Mouse (Mus musculus): ENCODE results near the gene Ano10. TPM values are rescaled to one million over a fixed set of nuclear protein-coding genes. Genes with fewer than 3 reads are reported as not detected.
A peak's percentile ranks its signal among the peaks of the same experiment; 100 is the strongest.

The Ano10 gene
- polyA plus RNA-seq, 1 experiment from 2014 or later, result 23.5 TPM

GRCm38 (mm10) chr9:122270913-122271312 lies 23.3 kb downstream of the Ano10 start:
- no peak for ATAC-seq (replicated peaks; ENCODE audit: insufficient number of reproducible peaks, insufficient read depth, low FRiP score, low read depth)
- H3K27ac ChIP-seq, result no peak overlapping the region
- H3K36me3 ChIP-seq, result peaks cover 2% of the 10 kb centered on the region; the same call in 1 of the 2 replicates
- H3K4me3 ChIP-seq, result no peak overlapping the region
- H3K9ac ChIP-seq, result no peak overlapping the region
- H3K9me3 ChIP-seq (replicated peaks), result no peaks in the 10 kb centered on the region
- H3K4me1 ChIP-seq (replicated peaks), result peaks cover 2% of the 10 kb centered on the region; the same call in 1 of the 2 replicates
- no peaks in the 10 kb centered on the region for H3K27me3 ChIP-seq
- 81% methylated on average over 10 of the region's 10 CpGs for WGBS
- H3K4me2 ChIP-seq, result no peak overlapping the region

- Histone ChIP-seq H3K4me3 (no peak overlapping the region), H3K4me2 (no peak overlapping the region), H3K27ac (no peak overlapping the region), H3K9ac (no peak overlapping the region), H3K27me3 (no peaks in the 10 kb centered on the region), H3K36me3 (no peaks in the 10 kb centered on the region), H3K9me3 (replicated peaks) (no peaks in the 10 kb centered on the region), H3K4me1 (replicated peaks) (peaks cover 10% of the 10 kb centered on the region; the same call in 1 of the 2 replicates)
- 74% methylated on average over 3 of the region's 3 CpGs for WGBS
- ATAC-seq (replicated peaks; ENCODE audit: insufficient number of reproducible peaks, insufficient read depth, low FRiP score, low read depth), result no peak
These were observed 24.8 kb downstream of the Ano10 start for GRCm38 (mm10) chr9:122269256-122270041.

GRCm38 (mm10) chr9:122265526-122266210 lies 28.6 kb downstream of the Ano10 start:
- Histone ChIP-seq H3K4me1 (replicated peaks) (peaks cover 10% of the 10 kb centered on the region; the same call in 1 of the 2 replicates), H3K36me3 (0 out of 2 replicates have a peak, but pooled peaks cover 7% of the 10 kb centered on the region), H3K27me3 (no peaks in the 10 kb centered on the region), H3K9me3 (replicated peaks) (no peaks in the 10 kb centered on the region), H3K9ac (no peak overlapping the region), H3K4me3 (no peak overlapping the region), H3K4me2 (no peak overlapping the region), H3K27ac (no peak overlapping the region)
- ATAC-seq (replicated peaks; ENCODE audit: insufficient number of reproducible peaks, insufficient read depth, low FRiP score, low read depth), result no peak
- 58% methylated on average over 10 of the region's 10 CpGs for WGBS

- no peaks in the 10 kb centered on the region for H3K27me3 ChIP-seq
- no peaks in the 10 kb centered on the region for H3K9me3 ChIP-seq (replicated peaks)
- no peak overlapping the region for H3K4me2 ChIP-seq
- no peak for ATAC-seq (replicated peaks; ENCODE audit: insufficient number of reproducible peaks, insufficient read depth, low FRiP score, low read depth)
- no peak overlapping the region for H3K4me3 ChIP-seq
- H3K4me1 ChIP-seq (replicated peaks), result peaks cover 10% of the 10 kb centered on the region; the same call in 1 of the 2 replicates
- no peak overlapping the region for H3K27ac ChIP-seq
- H3K9ac ChIP-seq, result no peak overlapping the region
- H3K36me3 ChIP-seq, result peaks cover 7% of the 10 kb centered on the region; the same call in 1 of the 2 replicates
These were observed 31.1 kb downstream of the Ano10 start for GRCm38 (mm10) chr9:122263140-122263539.

- WGBS, result 88% methylated on average over 3 of the region's 3 CpGs
- Histone ChIP-seq H3K27ac (no peak overlapping the region), H3K4me2 (no peak overlapping the region), H3K9me3 (replicated peaks) (0 out of 2 replicates have a peak, but pooled peaks cover 3% of the 10 kb centered on the region), H3K4me1 (replicated peaks) (no peaks in the 10 kb centered on the region), H3K4me3 (no peak overlapping the region), H3K27me3 (no peaks in the 10 kb centered on the region), H3K36me3 (peaks cover 24% of the 10 kb centered on the region), H3K9ac (no peak overlapping the region)
- no peak for ATAC-seq (replicated peaks; ENCODE audit: insufficient number of reproducible peaks, insufficient read depth, low FRiP score, low read depth)
These were observed 39.8 kb downstream of the Ano10 start for GRCm38 (mm10) chr9:122254386-122254785.

GRCm38 (mm10) chr9:122252113-122252512 lies 42.1 kb downstream of the Ano10 start:
- H3K4me1 ChIP-seq (replicated peaks), result no peaks in the 10 kb centered on the region
- H3K4me2 ChIP-seq, result no peak overlapping the region
- WGBS, result 69% methylated on average over 1 of the region's 1 CpGs
- no peak overlapping the region for H3K4me3 ChIP-seq
- no peak overlapping the region for H3K9ac ChIP-seq
- no peak overlapping the region for H3K27ac ChIP-seq
- peaks cover 20% of the 10 kb centered on the region for H3K36me3 ChIP-seq
- no peak for ATAC-seq (replicated peaks; ENCODE audit: insufficient number of reproducible peaks, insufficient read depth, low FRiP score, low read depth)
- no peaks in the 10 kb centered on the region for H3K27me3 ChIP-seq
- 0 out of 2 replicates have a peak, but pooled peaks cover 3% of the 10 kb centered on the region for H3K9me3 ChIP-seq (replicated peaks)

- no peak overlapping the region for H3K4me2 ChIP-seq
- ATAC-seq (replicated peaks; ENCODE audit: insufficient number of reproducible peaks, insufficient read depth, low FRiP score, low read depth), result no peak
- 27% methylated on average over 8 of the region's 8 CpGs for WGBS
These were observed 46.1 kb downstream of the Ano10 start for GRCm38 (mm10) chr9:122248168-122248567.

GRCm38 (mm10) chr9:122247430-122248027 lies 46.7 kb downstream of the Ano10 start:
- H3K4me3 ChIP-seq, result no peak overlapping the region
- no peak overlapping the region for H3K27ac ChIP-seq
- no peak overlapping the region for H3K9ac ChIP-seq
- H3K27me3 ChIP-seq, result no peaks in the 10 kb centered on the region
- peaks cover 9% of the 10 kb centered on the region for H3K4me1 ChIP-seq (replicated peaks)
- no peaks in the 10 kb centered on the region for H3K9me3 ChIP-seq (replicated peaks)
- 39% methylated on average over 13 of the region's 13 CpGs for WGBS
- H3K36me3 ChIP-seq, result peaks cover 14% of the 10 kb centered on the region
- 0 out of 2 replicates have a peak, but pooled peaks have one; percentile 6 for ATAC-seq (replicated peaks; ENCODE audit: insufficient number of reproducible peaks, insufficient read depth, low FRiP score, low read depth)
- no peak overlapping the region for H3K4me2 ChIP-seq

More at GRCm38 (mm10) chr9:122248168-122248567, 46.1 kb downstream of the Ano10 start:
- peaks cover 20% of the 10 kb centered on the region for H3K36me3 ChIP-seq
- H3K9ac ChIP-seq, result no peak overlapping the region
- no peak overlapping the region for H3K27ac ChIP-seq
- H3K9me3 ChIP-seq (replicated peaks), result 0 out of 2 replicates have a peak, but pooled peaks cover 3% of the 10 kb centered on the region
- no peak overlapping the region for H3K4me3 ChIP-seq
- H3K4me1 ChIP-seq (replicated peaks), result 0 out of 2 replicates have a peak, but pooled peaks cover 4% of the 10 kb centered on the region
- H3K27me3 ChIP-seq, result no peaks in the 10 kb centered on the region

GRCm38 (mm10) chr9:122245879-122246278 lies 48.3 kb downstream of the Ano10 start:
- H3K9ac ChIP-seq, result no peak overlapping the region
- WGBS, result 87% methylated on average over 8 of the region's 8 CpGs
- peaks cover 6% of the 10 kb centered on the region; the same call in 1 of the 2 replicates for H3K36me3 ChIP-seq
- H3K27me3 ChIP-seq, result no peaks in the 10 kb centered on the region
- H3K4me1 ChIP-seq (replicated peaks), result peaks cover 16% of the 10 kb centered on the region
- no peak overlapping the region for H3K4me3 ChIP-seq
- no peak for ATAC-seq (replicated peaks; ENCODE audit: insufficient number of reproducible peaks, insufficient read depth, low FRiP score, low read depth)
- no peaks in the 10 kb centered on the region for H3K9me3 ChIP-seq (replicated peaks)
- H3K4me2 ChIP-seq, result no peak overlapping the region
- no peak overlapping the region for H3K27ac ChIP-seq

- 67% methylated on average over 4 of the region's 4 CpGs for WGBS
- ATAC-seq (replicated peaks; ENCODE audit: insufficient number of reproducible peaks, insufficient read depth, low FRiP score, low read depth), result no peak
These were observed 48.8 kb downstream of the Ano10 start for GRCm38 (mm10) chr9:122245471-122245870.

GRCm38 (mm10) chr9:122244800-122245165 lies 49.4 kb downstream of the Ano10 start:
- Histone ChIP-seq H3K4me1 (replicated peaks) (peaks cover 21% of the 10 kb centered on the region), H3K4me3 (no peak overlapping the region), H3K4me2 (no peak overlapping the region), H3K27ac (no peak overlapping the region), H3K9me3 (replicated peaks) (no peaks in the 10 kb centered on the region), H3K27me3 (no peaks in the 10 kb centered on the region), H3K9ac (no peak overlapping the region), H3K36me3 (0 out of 2 replicates have a peak, but pooled peaks cover 2% of the 10 kb centered on the region)
- ATAC-seq (replicated peaks; ENCODE audit: insufficient number of reproducible peaks, insufficient read depth, low FRiP score, low read depth), result no peak
- WGBS, result 25% methylated on average over 2 of the region's 2 CpGs

More at GRCm38 (mm10) chr9:122245471-122245870, 48.8 kb downstream of the Ano10 start:
- 0 out of 2 replicates have a peak, but pooled peaks cover 4% of the 10 kb centered on the region for H3K36me3 ChIP-seq
- no peak overlapping the region for H3K9ac ChIP-seq
- peaks cover 20% of the 10 kb centered on the region for H3K4me1 ChIP-seq (replicated peaks)
- H3K27me3 ChIP-seq, result no peaks in the 10 kb centered on the region
- H3K4me3 ChIP-seq, result no peak overlapping the region
- no peak overlapping the region for H3K27ac ChIP-seq
- no peaks in the 10 kb centered on the region for H3K9me3 ChIP-seq (replicated peaks)
- no peak overlapping the region for H3K4me2 ChIP-seq
